Comparison of ENCODE assay signal across 8 mouse cellular contexts in the genomic region with DNA sequence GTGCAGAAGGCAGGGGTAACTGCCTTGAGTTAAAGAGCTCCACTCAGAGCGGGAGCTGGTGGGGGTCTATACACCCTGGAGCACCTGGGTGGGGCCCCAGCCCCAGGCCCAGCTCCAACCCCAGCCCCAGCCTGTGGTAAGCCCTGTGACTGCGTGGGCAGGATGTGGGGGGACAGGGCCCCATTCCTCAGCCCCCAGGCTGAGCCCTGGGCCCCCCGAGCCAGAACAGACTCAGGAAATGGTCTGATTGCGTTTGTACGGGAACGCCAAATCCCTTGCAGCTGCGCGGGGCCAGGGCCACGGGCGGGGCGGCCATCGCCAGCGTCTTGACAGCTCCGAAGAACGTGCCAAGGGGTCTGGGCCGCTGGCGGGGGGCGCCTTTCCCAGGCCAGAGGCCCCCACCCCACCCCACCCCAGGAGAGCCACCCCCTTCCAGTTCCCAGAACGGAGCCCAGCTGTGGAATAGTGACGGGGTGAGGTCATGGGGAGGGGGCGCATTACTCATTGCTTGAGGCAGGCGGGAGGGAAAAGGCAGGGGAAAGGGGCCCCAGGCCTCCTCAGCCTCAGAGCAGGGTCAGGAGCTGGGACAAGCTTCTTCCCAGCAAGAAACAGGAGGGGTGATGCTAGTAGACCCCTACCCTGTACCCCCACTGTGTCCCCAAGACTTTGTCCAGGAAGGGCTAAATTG. TPM values are rescaled to one million over a fixed set of nuclear protein-coding genes. Genes with fewer than 3 reads are reported as not detected.
DNase-seq lines count a peak whose midpoint lies in the region; ATAC-seq lines count a peak whose summit lies in the region.

No protein-coding gene starts in this region.

- H3K4me2 ChIP-seq in forebrain, embryonic 15.5 days (replicated peaks) = peak overlapping the region; percentile 60
- H3K4me2 ChIP-seq in stomach, embryonic 16.5 days (ENCODE audit: low read depth, low read length) = peak overlapping the region; percentile 65

- no peaks in the 10 kb centered on the region for H3K27me3 ChIP-seq in forebrain, embryonic 15.5 days
- no peaks in the 10 kb centered on the region for H3K27me3 ChIP-seq in stomach, embryonic 16.5 days (ENCODE audit: control insufficient read depth, insufficient read depth, low read length)

- peak overlapping the region; percentile 80 for H3K27ac ChIP-seq in forebrain, embryonic 15.5 days (replicated peaks)
- H3K27ac ChIP-seq in stomach, embryonic 16.5 days (ENCODE audit: low read length) = peak overlapping the region; percentile 97

- intact Hi-C loops in left cerebral cortex, postnatal 36 days (cut with DNase I) = no loop called here

- peak overlapping the region; percentile 30 for H3K4me3 ChIP-seq in forebrain, embryonic 15.5 days
- H3K4me3 ChIP-seq in stomach, embryonic 16.5 days (replicated peaks; ENCODE audit: low read length) = peak overlapping the region; percentile 34

- peak overlapping the region; percentile 47 for H3K9ac ChIP-seq in forebrain, embryonic 15.5 days (replicated peaks)
- peak overlapping the region; percentile 80 for H3K9ac ChIP-seq in stomach, embryonic 16.5 days (ENCODE audit: low read length)

- under 1% methylated on average over 22 of the region's 22 CpGs for WGBS in forebrain, embryonic 15.5 days
- WGBS in stomach, embryonic 16.5 days = 2% methylated on average over 22 of the region's 22 CpGs

- ATAC-seq in forebrain, embryonic 15.5 days (replicated peaks) = peak; percentile 70
- peak; percentile 79 for ATAC-seq in stomach, embryonic 16.5 days (ENCODE audit: insufficient read depth, low FRiP score)

- peaks cover 20% of the 10 kb centered on the region for H3K4me1 ChIP-seq in forebrain, embryonic 15.5 days
- peaks cover 71% of the 10 kb centered on the region for H3K4me1 ChIP-seq in stomach, embryonic 16.5 days (ENCODE audit: control insufficient read depth, insufficient read depth, low read length)

- H3K36me3 ChIP-seq in forebrain, embryonic 15.5 days = no peaks in the 10 kb centered on the region
- H3K36me3 ChIP-seq in stomach, embryonic 16.5 days (ENCODE audit: control insufficient read depth, insufficient read depth, low read length) = peaks cover 2% of the 10 kb centered on the region; the same call in 1 of the 2 replicates

- DNase-seq in urinary bladder, postnatal 14 days (ENCODE audit: low spot score) = peak; percentile 76
- DNase-seq in urinary bladder, adult 2 months (ENCODE audit: low spot score) = no peak
- DNase-seq in heart, postnatal 4 days = peak; percentile 86
- peak; percentile 39 for DNase-seq in lung, postnatal 14 days
- DNase-seq in spleen, adult 12 weeks (ENCODE audit: low spot score) = no peak
- no peak for DNase-seq in left cerebral cortex, postnatal 36 days (ENCODE audit: low spot score in 2 of 2)

- H3K9me3 ChIP-seq in forebrain, embryonic 15.5 days = no peaks in the 10 kb centered on the region
- H3K9me3 ChIP-seq in stomach, embryonic 16.5 days (replicated peaks; ENCODE audit: control insufficient read depth, low read length) = no peaks in the 10 kb centered on the region

RNA-seq across cellular contexts. Expression of gene Tnnt3, which starts 16.9 kb away (rescaled TPM):
- polyA plus RNA-seq in urinary bladder, adult 2 months (2012; rRNA removed) = 74.3 and 79.9 TPM in 2 replicates
- 0.98 TPM in 1 of 2 replicates, not detected in the other for polyA plus RNA-seq in forebrain, embryonic 15.5 days (2015; fragmentation: Nextera tagmentation; extraction: Ambion mirVana)
- total RNA-seq in heart, postnatal 4 days (2021) = 10 to 100 TPM in 1 of 2 experiments, under 1 TPM in 1; 0.98 to 10.9 TPM
- polyA plus RNA-seq in stomach, embryonic 16.5 days (2015; fragmentation: Nextera tagmentation; extraction: Ambion mirVana) = 12.0 and 208 TPM in 2 replicates
- not detected for total RNA-seq in left cerebral cortex, postnatal 36 days (2021)

RNA-seq across cellular contexts. Expression of gene Lsp1, which starts 21.1 kb away (rescaled TPM):
- polyA plus RNA-seq in urinary bladder, adult 2 months (2012; rRNA removed) = 379 and 420 TPM in 2 replicates
- polyA plus RNA-seq in forebrain, embryonic 15.5 days (2015; fragmentation: Nextera tagmentation; extraction: Ambion mirVana) = 3.6 and 4.2 TPM in 2 replicates
- 100 to 1,000 TPM in 1 of 2 experiments, 10 to 100 TPM in 1; 93.3 to 108 TPM for total RNA-seq in heart, postnatal 4 days (2021)
- 216 and 235 TPM in 2 replicates for polyA plus RNA-seq in stomach, embryonic 16.5 days (2015; fragmentation: Nextera tagmentation; extraction: Ambion mirVana)
- 1 to 10 TPM; 8.1 to 8.7 TPM for total RNA-seq in left cerebral cortex, postnatal 36 days (2021)

RNA-seq across cellular contexts. Expression of gene Tnni2, which starts 40.1 kb away (rescaled TPM):
- polyA plus RNA-seq in urinary bladder, adult 2 months (2012; rRNA removed) = 39.4 and 48.2 TPM in 2 replicates
- polyA plus RNA-seq in forebrain, embryonic 15.5 days (2015; fragmentation: Nextera tagmentation; extraction: Ambion mirVana) = 0.73 and 0.93 TPM in 2 replicates
- 10 to 100 TPM in 1 of 2 experiments, 1 to 10 TPM in 1; 6.6 to 16.4 TPM for total RNA-seq in heart, postnatal 4 days (2021)
- 20.2 and 217 TPM in 2 replicates for polyA plus RNA-seq in stomach, embryonic 16.5 days (2015; fragmentation: Nextera tagmentation; extraction: Ambion mirVana)
- under 1 TPM in 1 of 2 experiments, not detected in 1; 0.69 TPM for total RNA-seq in left cerebral cortex, postnatal 36 days (2021)

RNA-seq across cellular contexts. Expression of gene Syt8, which starts 47.1 kb away (rescaled TPM):
- 316 and 420 TPM in 2 replicates for polyA plus RNA-seq in urinary bladder, adult 2 months (2012; rRNA removed)
- polyA plus RNA-seq in forebrain, embryonic 15.5 days (2015; fragmentation: Nextera tagmentation; extraction: Ambion mirVana) = not detected in 2 replicates
- not detected for total RNA-seq in heart, postnatal 4 days (2021)
- 31.1 and 50.1 TPM in 2 replicates for polyA plus RNA-seq in stomach, embryonic 16.5 days (2015; fragmentation: Nextera tagmentation; extraction: Ambion mirVana)
- not detected for total RNA-seq in left cerebral cortex, postnatal 36 days (2021)

RNA-seq across cellular contexts. Expression of gene Mrpl23, which starts 50.8 kb away (rescaled TPM):
- 76.2 and 102 TPM in 2 replicates for polyA plus RNA-seq in urinary bladder, adult 2 months (2012; rRNA removed)
- polyA plus RNA-seq in forebrain, embryonic 15.5 days (2015; fragmentation: Nextera tagmentation; extraction: Ambion mirVana) = 20.1 and 22.4 TPM in 2 replicates
- total RNA-seq in heart, postnatal 4 days (2021) = 1 to 10 TPM; 3.7 to 6.4 TPM
- polyA plus RNA-seq in stomach, embryonic 16.5 days (2015; fragmentation: Nextera tagmentation; extraction: Ambion mirVana) = 16.2 and 30.7 TPM in 2 replicates
- total RNA-seq in left cerebral cortex, postnatal 36 days (2021) = 1 to 10 TPM; 2.9 to 6.0 TPM

Comparison
In these comparisons a context has a peak if more than half of its experiments do, and no peak if none do; other contexts are left out.
1. DNase-seq: peak in urinary bladder, postnatal 14 days (single experiment), heart, postnatal 4 days (single experiment) and lung, postnatal 14 days (single experiment); none in urinary bladder, adult 2 months (single experiment), spleen, adult 12 weeks (single experiment) and left cerebral cortex, postnatal 36 days (0 of 2).
2. RNA of gene Lsp1, which starts 21.1 kb away (polyA plus RNA-seq): 379 to 420 TPM in urinary bladder, adult 2 months and 216 to 235 TPM in stomach, embryonic 16.5 days; 3.6 to 4.2 TPM in forebrain, embryonic 15.5 days; every median in the first group is over 10 times any median in the second.
3. RNA of gene Tnni2, which starts 40.1 kb away (polyA plus RNA-seq): 20.2 to 217 TPM in stomach, embryonic 16.5 days and 39.4 to 48.2 TPM in urinary bladder, adult 2 months; 0.73 to 0.93 TPM in forebrain, embryonic 15.5 days; every median in the first group is over 10 times any median in the second.